ENCODE assay signal across 12 mouse cellular contexts in genomic region chr3:121609090-121609489, GRCm38 (mm10).
DNase-seq lines count a peak whose midpoint lies in the region; ATAC-seq and TF ChIP-seq lines count a peak whose summit lies in the region.
"Had no signal": no experiment of that assay in that cellular context is flagged by ENCODE, and none has a peak within 500 bp of the region (broad histone marks: within the 10 kb centered on the region; RNA-seq: fewer than 3 reads in every experiment).

No protein-coding gene starts in this region.

- H3K27ac ChIP-seq in heart, embryonic 11.5 days (ENCODE audit: low read depth, low read length): no peak overlapping the region
- H3K27ac ChIP-seq in kidney, postnatal 0 days: no peak overlapping the region
- H3K27ac ChIP-seq: hindbrain, embryonic 10.5 days had no signal

- H3K9ac ChIP-seq in heart, embryonic 11.5 days (ENCODE audit: low read depth, low read length): no peak overlapping the region
- no peak overlapping the region for H3K9ac ChIP-seq in kidney, postnatal 0 days (ENCODE audit: low read depth, low read length)

- ATAC-seq in heart, embryonic 11.5 days (replicated peaks; ENCODE audit: insufficient number of reproducible peaks, low FRiP score, low TSS enrichment): no peak
- ATAC-seq in kidney, postnatal 0 days (replicated peaks; ENCODE audit: low FRiP score, low read depth): peak; percentile 36; the same call in 1 of the 2 replicates

- no peaks in the 10 kb centered on the region for H3K4me1 ChIP-seq in heart, embryonic 11.5 days (ENCODE audit: control insufficient read depth, insufficient read depth, low read length)
- H3K4me1 ChIP-seq in kidney, postnatal 0 days (replicated peaks; ENCODE audit: insufficient read depth, low read length): peaks cover 8% of the 10 kb centered on the region; the same call in 1 of the 2 replicates

- TF ChIP-seq CTCF in kidney, postnatal 0 days (IDR thresholded peaks at IDR 0.05; ENCODE audit: low read depth): no peak

- H3K27me3 ChIP-seq in heart, embryonic 11.5 days (ENCODE audit: control insufficient read depth, insufficient read depth, low read length): no peaks in the 10 kb centered on the region
- H3K27me3 ChIP-seq in kidney, postnatal 0 days (ENCODE audit: insufficient read depth, low read length): no peaks in the 10 kb centered on the region

- DNase-seq in heart, postnatal 10 days: peak; percentile 40 to 53
- peak; percentile 90 for DNase-seq in 3134 (ENCODE audit: extremely low read depth, insufficient read length, low spot score)
- DNase-seq in Muller cell, postnatal 12 days (ENCODE audit: inconsistent ontology term): peak; percentile 46
- DNase-seq in kidney, postnatal 0 days (ENCODE audit: low spot score): peak; percentile 64
- no peak for DNase-seq in layer of hippocampus, adult 9-11 months
- no peak for DNase-seq in left cerebral cortex, adult 18-20 months (ENCODE audit: low spot score in 2 of 2)
- DNase-seq in left cerebral cortex, postnatal 14 days (ENCODE audit: low spot score in 2 of 2): no peak
- DNase-seq: adrenal gland, adult 8-10 months; cerebellum, adult 9-10 months; liver had no signal

- H3K36me3 ChIP-seq in heart, embryonic 11.5 days (ENCODE audit: control insufficient read depth, insufficient read depth, low read length): no peaks in the 10 kb centered on the region
- H3K36me3 ChIP-seq in kidney, postnatal 0 days (ENCODE audit: insufficient read depth, low read length): no peaks in the 10 kb centered on the region
- H3K36me3 ChIP-seq: hindbrain, embryonic 10.5 days had no signal

- no peaks in the 10 kb centered on the region for H3K9me3 ChIP-seq in heart, embryonic 11.5 days (replicated peaks; ENCODE audit: control insufficient read depth, low read length)
- no peaks in the 10 kb centered on the region for H3K9me3 ChIP-seq in kidney, postnatal 0 days (replicated peaks; ENCODE audit: low read length)
- H3K9me3 ChIP-seq: hindbrain, embryonic 10.5 days had no signal

- no peak overlapping the region for H3K4me2 ChIP-seq in heart, embryonic 11.5 days
- H3K4me2 ChIP-seq in kidney, postnatal 0 days (ENCODE audit: low read length): no peak overlapping the region

- intact Hi-C loops in heart, postnatal 10 days (cut with DNase I): no loop called here
- intact Hi-C loops in left cerebral cortex, postnatal 14 days (cut with DNase I): no loop called here

- 53% methylated on average over 7 of the region's 7 CpGs for WGBS in heart, embryonic 11.5 days (ENCODE audit: insufficient replicate concordance)
- 13% methylated on average over 7 of the region's 7 CpGs for WGBS in kidney, postnatal 0 days

- H3K4me3 ChIP-seq in heart, embryonic 11.5 days (ENCODE audit: low read depth, low read length): no peak overlapping the region
- no peak overlapping the region for H3K4me3 ChIP-seq in kidney, postnatal 0 days (replicated peaks; ENCODE audit: low read depth, low read length)
- H3K4me3 ChIP-seq: hindbrain, embryonic 10.5 days had no signal

Comparison
In these comparisons a context has a peak if more than half of its experiments do, and no peak if none do; other contexts are left out.
1. DNase-seq: peak in heart, postnatal 10 days (2 of 2), 3134 (single experiment), Muller cell, postnatal 12 days (single experiment) and kidney, postnatal 0 days (single experiment); none in layer of hippocampus, adult 9-11 months (single experiment), left cerebral cortex, adult 18-20 months (0 of 2) and left cerebral cortex, postnatal 14 days (0 of 2).